Mouse (Mus musculus) embryonic facial prominence, embryonic 11.5 days (tissue): ENCODE measurements around the gene Skap1. TPM values are rescaled to one million over a fixed set of nuclear protein-coding genes. Genes with fewer than 3 reads are reported as not detected.

Experiments
- ATAC-seq: fragments of 200-750 bp; cut with Nextera tagmentation; replicated peaks from 2 replicates; pipeline ENCODE4 v1.8.0; 2017; ENCODE audit warnings: low read depth; ENCODE audit not compliant: insufficient number of reproducible peaks, low FRiP score, low TSS enrichment
- DNase-seq: peaks from one replicate; pipeline ENCODE4 v3.0.0-alpha.2; 2015; ENCODE audit warnings: low spot score
- H3K27ac ChIP-seq: fragments of 300-500 bp; sonication (generic); replicated peaks from 2 replicates; pipeline ENCODE4 v1.5.1; 2014; ENCODE audit warnings: mild to moderate bottlenecking, low read depth, low read length, control low read depth
- H3K27me3 ChIP-seq: fragments of 300-500 bp; sonication (generic); 2 replicates; pipeline ENCODE4 v1.6.1; 2014; ENCODE audit warnings: mild to moderate bottlenecking, low read length, moderate library complexity, mixed read lengths; ENCODE audit not compliant: control insufficient read depth, insufficient read depth
- H3K36me3 ChIP-seq: fragments of 300-500 bp; sonication (generic); replicated peaks from 2 replicates; pipeline ENCODE4 v1.6.1; 2014; ENCODE audit warnings: low read depth, mild to moderate bottlenecking, low read length, moderate library complexity, mixed read lengths; ENCODE audit not compliant: control insufficient read depth, insufficient read depth
- H3K4me1 ChIP-seq: fragments of 300-500 bp; sonication (generic); 2 replicates; pipeline ENCODE4 v1.6.1; 2014; ENCODE audit warnings: low read length, mixed read lengths; ENCODE audit not compliant: control insufficient read depth, insufficient read depth
- H3K4me2 ChIP-seq: fragments of 300-500 bp; sonication (generic); 2 replicates; pipeline ENCODE4 v1.6.1; 2014; ENCODE audit warnings: low read depth, mild to moderate bottlenecking, control low read depth, low read length, moderate library complexity
- H3K4me3 ChIP-seq: fragments of 300-500 bp; sonication (generic); 2 replicates; pipeline ENCODE4 v1.5.1; 2014; ENCODE audit warnings: low read depth, low read length, control low read depth
- H3K9ac ChIP-seq: fragments of 300-500 bp; sonication (generic); replicated peaks from 2 replicates; pipeline ENCODE4 v1.6.1; 2014; ENCODE audit warnings: mild to moderate bottlenecking, control low read depth, low read length
- H3K9me3 ChIP-seq: fragments of 300-500 bp; sonication (generic); replicated peaks from 2 replicates; pipeline ENCODE4 v1.6.1; 2016; ENCODE audit warnings: mild to moderate bottlenecking, low read length, inconsistent platforms, mixed read lengths; ENCODE audit not compliant: control insufficient read depth
- WGBS: fragments of 180-500 bp; shearing (Covaris S2); extraction: QIAGEN DNeasy Blood & Tissue Kit; methylation state at CpG from one replicate; pipeline ENCODE4 v1.1.7; 2014; 5-methylcytosine and 5-hydroxymethylcytosine counted together
- polyA plus RNA-seq: library from polyadenylated mRNA; unstranded; fragments of >200 nt; fragmentation: Nextera tagmentation; extraction: Ambion mirVana; gene quantifications from 2 replicates; pipeline ENCODE4 v1.2.1, GENCODE M21; 2014

The Skap1 gene
- polyA plus RNA-seq, 1 experiment from 2014 or later, result 0.43 TPM

DNA sequence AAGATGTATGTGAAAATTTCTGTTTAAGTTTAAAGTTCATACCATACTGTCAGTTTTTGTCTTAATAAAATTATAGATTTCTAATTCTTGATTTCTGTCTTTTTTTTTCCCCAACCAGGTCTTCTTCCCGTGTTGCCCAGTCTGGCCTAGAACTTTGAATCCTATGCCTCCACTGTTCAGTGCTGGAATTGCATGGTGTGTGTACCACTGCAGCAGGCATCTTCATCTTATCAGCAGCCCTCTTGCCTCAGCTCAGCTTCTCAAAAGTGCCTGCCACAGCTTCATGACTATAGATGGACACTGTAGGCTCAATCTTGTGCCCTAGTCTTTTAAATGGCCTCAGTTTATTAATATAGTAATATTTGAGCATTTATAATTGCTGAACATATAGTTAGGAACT is 343.7 kb downstream of the Skap1 start:
- Histone ChIP-seq H3K9me3 (no peaks in the 10 kb centered on the region), H3K27ac (no peak overlapping the region), H3K4me3 (no peak overlapping the region), H3K4me2 (no peak overlapping the region), H3K9ac (no peak overlapping the region), H3K27me3 (no peaks in the 10 kb centered on the region), H3K36me3 (no peaks in the 10 kb centered on the region; the same call in none of the 2 replicates), H3K4me1 (no peaks in the 10 kb centered on the region)
- no peak for ATAC-seq
- WGBS, result 47% methylated on average over 1 of the region's 1 CpGs
- no peak for DNase-seq

Other genes starting within 250 kb of the Skap1 start
- gene Hoxb9, start 193.1 kb upstream of the Skap1 start, polyA plus RNA-seq, result 0.38 and 0.63 TPM in 2 replicates
- 0.40 and 0.63 TPM in 2 replicates for gene Hoxb8, start 182.7 kb upstream of the Skap1 start, polyA plus RNA-seq
- 0.15 and 0.54 TPM in 2 replicates for gene Hoxb7, start 178.0 kb upstream of the Skap1 start, polyA plus RNA-seq
- gene Hoxb6, start 172.1 kb upstream of the Skap1 start, polyA plus RNA-seq, result 0.73 and 1.2 TPM in 2 replicates
- 0.67 and 2.0 TPM in 2 replicates for gene Hoxb5, start 161.3 kb upstream of the Skap1 start, polyA plus RNA-seq
- 0.18 and 0.24 TPM in 2 replicates for gene Hoxb4, start 146.3 kb upstream of the Skap1 start, polyA plus RNA-seq
- gene Hoxb3, start 141.3 kb upstream of the Skap1 start, polyA plus RNA-seq, result 0.65 and 0.79 TPM in 2 replicates
- 6.3 and 8.4 TPM in 2 replicates for gene Hoxb2, start 114.1 kb upstream of the Skap1 start, polyA plus RNA-seq
- 0.26 and 0.97 TPM in 2 replicates for gene Hoxb1, start 98.8 kb upstream of the Skap1 start, polyA plus RNA-seq